Mouse (Mus musculus): ENCODE results near the gene Sowahd. TPM values are rescaled to one million over a fixed set of nuclear protein-coding genes. Genes with fewer than 3 reads are reported as not detected.

The Sowahd gene
- total RNA-seq, 2 experiments from 2014 or later: not detected

- no peak for DNase-seq (ENCODE audit: low spot score in 2 of 2)
Measured at GRCm38 (mm10) chrX:37091457-37091856, 42.8 kb downstream of the Sowahd start.

DNA sequence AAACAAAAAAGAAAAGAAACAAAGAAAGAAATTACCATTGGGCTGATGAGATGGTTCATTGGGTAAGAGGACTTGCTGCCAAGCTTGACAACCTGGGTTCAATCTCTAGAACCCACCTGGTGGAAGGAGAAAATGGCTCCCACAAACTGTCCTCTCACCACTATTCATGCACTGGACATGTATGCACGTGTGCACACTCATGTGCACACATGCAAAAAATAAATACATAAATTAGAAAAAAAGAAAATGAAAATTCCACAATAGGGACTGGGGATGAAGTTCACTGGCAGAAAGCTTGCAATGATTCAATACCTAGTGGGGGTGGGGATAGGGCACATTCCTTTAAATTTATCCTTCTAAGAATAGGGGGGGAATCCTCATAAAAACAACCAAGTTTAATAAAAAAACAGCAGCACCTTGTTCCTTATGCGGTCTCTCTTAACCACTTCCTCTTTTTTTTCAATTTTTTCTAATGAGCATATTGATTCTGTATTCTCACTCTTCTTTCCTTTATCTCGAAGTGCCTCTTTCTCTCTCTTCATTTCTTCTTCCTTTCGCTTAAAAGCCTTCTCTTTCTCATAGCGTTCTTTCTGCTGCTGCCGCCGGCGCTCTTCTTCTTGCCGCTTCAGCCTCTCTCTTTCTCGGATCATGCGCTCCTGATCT lies 46.6 kb downstream of the Sowahd start:
- no peak for DNase-seq (ENCODE audit: low spot score in 2 of 2)

DNA sequence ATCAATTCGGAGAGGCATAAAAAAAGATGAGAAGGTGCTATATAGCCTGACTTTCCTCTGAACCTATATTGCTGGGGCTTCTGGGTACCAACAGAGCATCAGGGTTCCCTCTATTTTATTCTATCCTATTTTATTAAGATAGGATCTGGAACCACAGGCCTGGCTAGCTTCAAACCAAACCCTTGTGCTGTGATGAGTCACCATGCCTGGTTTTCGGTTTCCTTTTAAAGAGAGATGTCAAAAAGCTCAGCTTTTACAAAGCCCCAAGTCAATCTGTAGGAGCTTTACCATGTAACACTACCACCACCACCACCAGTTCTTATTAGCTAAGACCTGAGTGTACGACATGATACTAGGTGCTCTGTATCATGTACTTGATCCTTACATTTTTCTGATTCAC lies 50.0 kb downstream of the Sowahd start:
- no peak for DNase-seq (ENCODE audit: low spot score in 2 of 2)

Other genes with a start within 250 kb of the Sowahd start
- 10 to 100 TPM; 56.7 to 60.6 TPM for gene Ube2a, start 174.9 kb upstream of the Sowahd start, total RNA-seq (2021)
- gene C330007P06Rik, start 174.7 kb upstream of the Sowahd start, total RNA-seq (2021): 10 to 100 TPM; 31.5 to 32.3 TPM
- gene Nkrf, start 145.9 kb upstream of the Sowahd start, total RNA-seq (2021): 10 to 100 TPM; 28.3 to 31.2 TPM
- 10 to 100 TPM; 62.0 to 64.6 TPM for gene Sept6, start 57.1 kb upstream of the Sowahd start, total RNA-seq (2021)
- 100 to 1,000 TPM; 418 to 424 TPM for gene Rpl39, start 36.6 kb downstream of the Sowahd start, total RNA-seq (2021)
- 10 to 100 TPM; 20.7 to 21.6 TPM for gene Upf3b, start 61.5 kb downstream of the Sowahd start, total RNA-seq (2021)
- gene Nkap, start 78.0 kb downstream of the Sowahd start, total RNA-seq (2021): 10 to 100 TPM; 18.1 to 22.9 TPM
- under 1 TPM in 1 of 2 experiments, not detected in 1; 0.25 TPM for gene Akap14, start 120.0 kb downstream of the Sowahd start, total RNA-seq (2021)
- 100 to 1,000 TPM; 233 to 247 TPM for gene Ndufa1, start 142.3 kb downstream of the Sowahd start, total RNA-seq (2021)
- gene Rnf113a1, start 142.4 kb downstream of the Sowahd start, total RNA-seq (2021): 1 to 10 TPM; 6.9 to 8.4 TPM
- not detected for gene Gm9, start 162.2 kb downstream of the Sowahd start, total RNA-seq (2021)
- not detected for gene Rhox1, start 173.4 kb downstream of the Sowahd start, total RNA-seq (2021)
- gene Rhox2a, start 196.1 kb downstream of the Sowahd start, total RNA-seq (2021): not detected
- gene Rhox3a, start 201.1 kb downstream of the Sowahd start, total RNA-seq (2021): not detected
- gene Rhox4a, start 216.5 kb downstream of the Sowahd start, total RNA-seq (2021): not detected